Mouse (Mus musculus) forebrain, embryonic 12.5 days (tissue): ENCODE data around the gene Sdf4. TPM values are rescaled to one million over a fixed set of nuclear protein-coding genes. Genes with fewer than 3 reads are reported as not detected.

ENCODE experiments used
- ATAC-seq: fragments of 200-750 bp; cut with Nextera tagmentation; 2 replicates; pipeline ENCODE4 v1.8.0; 2017; ENCODE audit warnings: moderate TSS enrichment; ENCODE audit not compliant: low FRiP score
- H3K27ac ChIP-seq: fragments of 300-500 bp; sonication (generic); 2 replicates; pipeline ENCODE4 v1.5.1; 2016; ENCODE audit warnings: mild to moderate bottlenecking
- H3K27me3 ChIP-seq: fragments of 300-500 bp; sonication (generic); 2 replicates; pipeline ENCODE4 v1.6.1; 2016; ENCODE audit warnings: mild to moderate bottlenecking
- H3K36me3 ChIP-seq: fragments of 300-500 bp; sonication (generic); replicated peaks from 2 replicates; pipeline ENCODE4 v1.6.1; 2016; ENCODE audit warnings: mild to moderate bottlenecking
- H3K4me1 ChIP-seq: fragments of 300-500 bp; sonication (generic); 2 replicates; pipeline ENCODE4 v1.6.1; 2016
- H3K4me2 ChIP-seq: fragments of 300-500 bp; sonication (generic); 2 replicates; pipeline ENCODE4 v1.6.1; 2016; ENCODE audit warnings: mild to moderate bottlenecking, moderate library complexity
- H3K4me3 ChIP-seq: fragments of 300-500 bp; sonication (generic); replicated peaks from 2 replicates; pipeline ENCODE4 v1.5.1; 2016; ENCODE audit warnings: mild to moderate bottlenecking
- H3K9ac ChIP-seq: fragments of 300-500 bp; sonication (generic); 2 replicates; pipeline ENCODE4 v1.6.1; 2016; ENCODE audit warnings: mild to moderate bottlenecking
- H3K9me3 ChIP-seq: fragments of 300-500 bp; sonication (generic); 2 replicates; pipeline ENCODE4 v1.6.1; 2016
- WGBS: fragments of 180-500 bp; shearing (Covaris S2); methylation state at CpG from one replicate; pipeline ENCODE4 v1.1.7; 2016; 5-methylcytosine and 5-hydroxymethylcytosine counted together
- polyA plus RNA-seq: library from polyadenylated mRNA; unstranded; fragments of >200 nt; fragmentation: Nextera tagmentation; extraction: Ambion mirVana; gene quantifications from 2 replicates; pipeline ENCODE4 v1.2.1, GENCODE M21; 2016

The Sdf4 gene
- polyA plus RNA-seq, 1 experiment from 2014 or later: 115 TPM

- Histone ChIP-seq H3K36me3 (peaks cover 9% of the 10 kb centered on the region), H3K4me3 (no peak overlapping the region), H3K4me1 (no peaks in the 10 kb centered on the region; the same call in 1 of the 2 replicates), H3K27me3 (no peaks in the 10 kb centered on the region), H3K4me2 (no peak overlapping the region), H3K9me3 (no peaks in the 10 kb centered on the region), H3K27ac (no peak overlapping the region), H3K9ac (no peak overlapping the region)
- ATAC-seq: no peak
- WGBS: 79% methylated on average over 5 of the region's 5 CpGs
Measured at GRCm38 (mm10) chr4:155970286-155970685, 22.4 kb upstream of the Sdf4 start.

- Histone ChIP-seq H3K9me3 (no peaks in the 10 kb centered on the region), H3K36me3 (no peaks in the 10 kb centered on the region), H3K4me2 (no peak overlapping the region), H3K27me3 (no peaks in the 10 kb centered on the region), H3K4me1 (no peaks in the 10 kb centered on the region; the same call in 1 of the 2 replicates), H3K9ac (no peak overlapping the region), H3K4me3 (no peak overlapping the region), H3K27ac (no peak overlapping the region)
- WGBS: 48% methylated on average over 6 of the region's 6 CpGs
- no peak for ATAC-seq
Measured at GRCm38 (mm10) chr4:155972651-155973050, 20.0 kb upstream of the Sdf4 start.

GRCm38 (mm10) chr4:155973239-155973638 is 19.4 kb upstream of the Sdf4 start:
- H3K27me3 ChIP-seq: no peaks in the 10 kb centered on the region
- no peak overlapping the region for H3K27ac ChIP-seq

GRCm38 (mm10) chr4:155981436-155982082 is 11.1 kb upstream of the Sdf4 start:
- no peak for ATAC-seq
- H3K27me3 ChIP-seq: no peaks in the 10 kb centered on the region
- no peaks in the 10 kb centered on the region for H3K36me3 ChIP-seq
- peaks cover 9% of the 10 kb centered on the region for H3K4me1 ChIP-seq
- WGBS: 83% methylated on average over 12 of the region's 12 CpGs
- H3K27ac ChIP-seq: no peak overlapping the region
- no peak overlapping the region for H3K4me3 ChIP-seq
- no peak overlapping the region for H3K9ac ChIP-seq
- no peaks in the 10 kb centered on the region for H3K9me3 ChIP-seq
- H3K4me2 ChIP-seq: no peak overlapping the region

More at GRCm38 (mm10) chr4:155973239-155973638, 19.4 kb upstream of the Sdf4 start:
- Histone ChIP-seq H3K4me1 (no peaks in the 10 kb centered on the region; the same call in 1 of the 2 replicates), H3K4me2 (no peak overlapping the region), H3K36me3 (no peaks in the 10 kb centered on the region), H3K9me3 (no peaks in the 10 kb centered on the region), H3K9ac (no peak overlapping the region), H3K4me3 (no peak overlapping the region)
- no peak for ATAC-seq
- 91% methylated on average over 2 of the region's 2 CpGs for WGBS

- no peak for ATAC-seq
- H3K9ac ChIP-seq: no peak overlapping the region
- H3K4me3 ChIP-seq: no peak overlapping the region
- H3K4me1 ChIP-seq: peaks cover 9% of the 10 kb centered on the region
- H3K36me3 ChIP-seq: no peaks in the 10 kb centered on the region
- H3K4me2 ChIP-seq: peak overlapping the region; percentile 17; the same call in 1 of the 2 replicates
- no peak overlapping the region for H3K27ac ChIP-seq
- 15% methylated on average over 2 of the region's 2 CpGs for WGBS
- no peaks in the 10 kb centered on the region for H3K9me3 ChIP-seq
- H3K27me3 ChIP-seq: no peaks in the 10 kb centered on the region
Measured at GRCm38 (mm10) chr4:155983788-155984187, 8.9 kb upstream of the Sdf4 start.

DNA sequence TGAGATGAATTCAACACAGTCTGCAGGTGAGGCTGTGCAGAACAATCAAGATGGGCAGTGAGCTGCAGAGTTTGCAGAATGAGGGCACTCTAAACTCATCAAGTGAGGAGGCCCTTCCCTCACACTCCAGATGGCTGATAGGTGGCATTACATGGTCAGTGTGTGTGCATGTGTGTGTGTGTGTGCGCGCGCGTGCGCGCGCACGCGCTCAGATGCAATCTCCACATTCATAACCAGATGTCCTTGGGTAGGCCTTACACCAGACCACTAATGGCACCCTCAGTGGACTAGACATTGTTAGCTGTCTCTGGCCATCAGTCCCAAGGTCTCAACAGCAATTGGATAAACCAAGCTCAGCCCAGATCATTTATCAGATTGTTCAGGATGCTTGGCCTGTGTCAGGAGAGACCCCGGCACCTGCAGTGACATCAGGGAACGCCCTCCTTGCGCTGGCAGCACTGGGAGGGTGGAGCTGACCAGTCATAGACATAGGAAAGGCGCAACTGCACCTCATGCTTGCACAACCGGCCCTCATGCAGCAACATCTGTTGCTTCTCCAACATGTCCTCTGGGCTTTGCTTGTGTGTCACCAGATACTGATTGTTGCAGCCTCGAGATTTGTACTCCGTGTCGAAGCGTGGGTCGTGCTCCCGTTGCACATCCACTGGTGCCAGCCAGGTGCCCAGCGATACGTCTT is 1.3 kb upstream of the Sdf4 start:
- peak overlapping the region; percentile 69 for H3K9ac ChIP-seq
- 89% methylated on average over 22 of the region's 22 CpGs for WGBS
- peaks cover 13% of the 10 kb centered on the region for H3K36me3 ChIP-seq
- H3K27ac ChIP-seq: 0 out of 2 replicates have a peak overlapping the region, but pooled peaks have one; percentile 95
- H3K4me1 ChIP-seq: peaks cover 26% of the 10 kb centered on the region
- H3K4me3 ChIP-seq: peak overlapping the region; percentile 73
- ATAC-seq: no peak
- no peaks in the 10 kb centered on the region for H3K27me3 ChIP-seq
- H3K4me2 ChIP-seq: peak overlapping the region; percentile 96
- H3K9me3 ChIP-seq: no peaks in the 10 kb centered on the region

DNA sequence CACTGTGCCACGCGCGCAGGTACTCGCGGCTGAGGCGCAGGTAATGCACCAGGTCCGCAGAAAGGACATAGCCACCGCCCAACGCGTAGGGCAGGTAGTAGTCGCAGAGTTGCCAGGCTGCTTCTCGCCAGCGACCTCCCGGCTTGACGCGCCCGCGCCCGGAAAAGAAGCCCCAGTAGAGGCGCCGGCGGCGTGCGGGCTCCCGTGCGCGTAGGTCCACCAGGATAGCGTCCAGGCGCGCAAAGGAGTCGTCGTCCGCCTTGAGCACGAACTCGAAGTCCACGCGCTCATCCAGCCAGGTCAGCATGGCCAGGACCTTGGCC is 803 bp upstream of the Sdf4 start:
- H3K27me3 ChIP-seq: no peaks in the 10 kb centered on the region
- peak overlapping the region; percentile 69 for H3K9ac ChIP-seq
- H3K36me3 ChIP-seq: peaks cover 18% of the 10 kb centered on the region
- H3K4me1 ChIP-seq: peaks cover 26% of the 10 kb centered on the region
- no peak; the same call in none of the 2 replicates for ATAC-seq
- H3K4me3 ChIP-seq: peak overlapping the region; percentile 73
- H3K9me3 ChIP-seq: no peaks in the 10 kb centered on the region
- H3K4me2 ChIP-seq: peak overlapping the region; percentile 96
- peak overlapping the region; percentile 95 for H3K27ac ChIP-seq
- 34% methylated on average over 37 of the region's 37 CpGs for WGBS

GRCm38 (mm10) chr4:155992906-155993547 is 355 bp downstream of the Sdf4 start:
- H3K36me3 ChIP-seq: peaks cover 30% of the 10 kb centered on the region
- peak overlapping the region; percentile 73 for H3K4me3 ChIP-seq
- whole genome bisulfite sequencing: under 1% methylated on average over 70 of the region's 70 CpGs
- H3K9me3 ChIP-seq: no peaks in the 10 kb centered on the region
- H3K27me3 ChIP-seq: no peaks in the 10 kb centered on the region
- H3K27ac ChIP-seq: peak overlapping the region; percentile 95
- H3K9ac ChIP-seq: peak overlapping the region; percentile 75
- peak overlapping the region; percentile 62 for H3K4me2 ChIP-seq
- ATAC-seq: peak; percentile 90
- H3K4me1 ChIP-seq: peaks cover 26% of the 10 kb centered on the region

DNA sequence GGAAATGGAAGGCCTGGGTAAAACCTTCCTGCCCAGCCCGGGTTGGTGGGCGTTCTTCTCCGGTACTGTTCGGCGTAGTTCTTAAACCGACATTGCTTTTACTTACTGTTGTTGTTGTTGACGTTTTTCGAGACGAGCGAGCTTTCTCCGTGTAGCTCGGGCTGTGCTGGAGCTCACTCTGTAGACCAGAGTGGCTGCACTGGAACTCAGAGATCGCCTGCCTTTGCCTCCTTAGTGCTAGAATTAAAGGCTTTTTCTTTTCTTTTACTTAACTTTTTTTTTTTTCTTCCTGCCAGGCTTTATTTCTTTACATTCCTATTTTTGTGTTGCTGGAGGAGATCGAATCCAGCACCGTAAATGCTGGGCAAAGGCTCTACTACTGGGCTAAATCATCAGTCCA is 934 bp downstream of the Sdf4 start:
- peaks cover 26% of the 10 kb centered on the region for H3K4me1 ChIP-seq
- H3K27ac ChIP-seq: peak overlapping the region; percentile 95
- H3K36me3 ChIP-seq: peaks cover 36% of the 10 kb centered on the region
- no peaks in the 10 kb centered on the region for H3K27me3 ChIP-seq
- H3K4me3 ChIP-seq: peak overlapping the region; percentile 73
- H3K4me2 ChIP-seq: peak overlapping the region; percentile 62
- H3K9ac ChIP-seq: peak overlapping the region; percentile 75
- H3K9me3 ChIP-seq: no peaks in the 10 kb centered on the region
- 4% methylated on average over 15 of the region's 15 CpGs for WGBS
- ATAC-seq: no peak

DNA sequence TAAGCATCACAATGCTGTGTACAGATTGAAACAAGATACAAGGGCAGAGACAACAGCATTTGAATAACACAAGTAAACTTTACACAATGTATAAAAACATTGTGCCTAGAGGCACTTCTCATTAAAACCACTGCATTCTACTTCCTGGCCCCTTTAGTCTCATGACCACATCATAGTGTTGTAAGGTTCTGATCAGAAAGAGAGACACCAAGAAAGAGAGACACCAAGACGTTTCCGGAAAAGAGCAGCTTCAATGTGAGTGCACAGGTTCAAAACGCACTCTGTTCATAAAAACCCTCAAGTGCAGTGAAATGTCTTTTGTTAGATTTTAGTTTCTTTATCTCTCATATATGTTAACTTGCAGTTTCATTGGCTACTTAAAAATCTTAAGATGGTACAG is 11.4 kb downstream of the Sdf4 start:
- ATAC-seq: no peak
- no peaks in the 10 kb centered on the region for H3K4me1 ChIP-seq
- H3K4me3 ChIP-seq: no peak overlapping the region
- no peaks in the 10 kb centered on the region for H3K9me3 ChIP-seq
- H3K27me3 ChIP-seq: no peaks in the 10 kb centered on the region
- 94% methylated on average over 3 of the region's 3 CpGs for WGBS
- no peak overlapping the region for H3K27ac ChIP-seq
- peaks cover 91% of the 10 kb centered on the region for H3K36me3 ChIP-seq
- H3K9ac ChIP-seq: no peak overlapping the region
- no peak overlapping the region for H3K4me2 ChIP-seq

GRCm38 (mm10) chr4:156008369-156008768 is 15.7 kb downstream of the Sdf4 start:
- Histone ChIP-seq H3K9ac (no peak overlapping the region), H3K4me3 (no peak overlapping the region), H3K36me3 (peaks cover 91% of the 10 kb centered on the region), H3K9me3 (no peaks in the 10 kb centered on the region), H3K4me2 (no peak overlapping the region), H3K27me3 (no peaks in the 10 kb centered on the region), H3K27ac (no peak overlapping the region), H3K4me1 (no peaks in the 10 kb centered on the region)
- ATAC-seq: no peak
- 96% methylated on average over 4 of the region's 4 CpGs for WGBS

DNA sequence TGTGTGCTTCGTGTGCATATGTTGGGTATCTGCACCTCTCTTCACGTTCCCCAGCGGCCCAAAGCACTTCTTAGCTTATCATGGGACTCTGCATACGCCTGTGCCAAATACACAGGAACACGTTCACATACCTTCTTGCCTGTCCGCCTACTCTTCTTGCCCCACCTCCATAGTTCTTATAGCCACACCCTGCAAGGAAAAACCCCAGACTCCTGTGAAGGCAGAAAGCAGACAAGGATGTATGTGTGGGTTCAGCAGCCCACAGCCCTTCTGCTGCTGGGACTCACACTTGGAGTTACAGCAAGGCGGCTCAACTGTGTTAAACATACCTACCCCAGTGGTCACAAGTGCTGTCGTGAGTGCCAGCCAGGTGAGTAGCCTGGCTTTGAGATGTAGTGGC is 21.0 kb downstream of the Sdf4 start, which contains the start of gene Tnfrsf4:
Tnfrsf4 (plus strand) TSS at position 207 of the 400 bp plus-strand sequence.
- Histone ChIP-seq H3K27ac (no peak within 1 kb of the TSS), H3K4me2 (no peak within 1 kb of the TSS), H3K27me3 (no peaks in the 10 kb centered on the region), H3K9ac (no peak within 1 kb of the TSS), H3K4me1 (no peaks in the 10 kb centered on the region), H3K36me3 (peaks cover 61% of the 10 kb centered on the region), H3K9me3 (no peaks in the 10 kb centered on the region), H3K4me3 (no peak within 1 kb of the TSS)
- WGBS: 91% methylated on average over 8 of the region's 8 CpGs
- ATAC-seq: no peak
